Mouse (Mus musculus) forebrain, embryonic 10.5 days (tissue): ENCODE data around the gene Ddah2. TPM values are rescaled to one million over a fixed set of nuclear protein-coding genes. Genes with fewer than 3 reads are reported as not detected.

Experiments
- DNase-seq: peaks from one replicate; pipeline ENCODE4 v3.0.0-alpha.2; 2017; ENCODE audit warnings: low spot score; ENCODE audit errors: extremely low spot score
- H3K27ac ChIP-seq: fragments of 300-500 bp; sonication (generic); 2 replicates; pipeline ENCODE4 v1.5.1; 2016; ENCODE audit warnings: mild to moderate bottlenecking
- H3K27me3 ChIP-seq: fragments of 300-500 bp; sonication (generic); 2 replicates; pipeline ENCODE4 v1.6.1; 2016; ENCODE audit warnings: mild to moderate bottlenecking; ENCODE audit not compliant: poor library complexity, severe bottlenecking
- H3K36me3 ChIP-seq: fragments of 300-500 bp; sonication (generic); replicated peaks from 2 replicates; pipeline ENCODE4 v1.6.1; 2016; ENCODE audit warnings: mild to moderate bottlenecking, moderate library complexity
- H3K4me1 ChIP-seq: fragments of 300-500 bp; sonication (generic); 2 replicates; pipeline ENCODE4 v1.6.1; 2016
- H3K4me3 ChIP-seq: fragments of 300-500 bp; sonication (generic); 2 replicates; pipeline ENCODE4 v1.5.1; 2016; ENCODE audit warnings: mild to moderate bottlenecking, moderate library complexity
- H3K9me3 ChIP-seq: fragments of 300-500 bp; sonication (generic); 2 replicates; pipeline ENCODE4 v1.6.1; 2016; ENCODE audit warnings: mild to moderate bottlenecking, moderate library complexity
- WGBS: fragments of 180-500 bp; shearing (Covaris S2); methylation state at CpG from one replicate; pipeline ENCODE4 v1.1.7; 2016; 5-methylcytosine and 5-hydroxymethylcytosine counted together
- polyA plus RNA-seq: library from polyadenylated mRNA; unstranded; fragments of >200 nt; fragmentation: Nextera tagmentation; extraction: Ambion mirVana; gene quantifications from 2 replicates; pipeline ENCODE4 v1.2.1, GENCODE M21; 2016

Ddah2 gene
- polyA plus RNA-seq, 1 experiment from 2014 or later, result 441 TPM

DNA sequence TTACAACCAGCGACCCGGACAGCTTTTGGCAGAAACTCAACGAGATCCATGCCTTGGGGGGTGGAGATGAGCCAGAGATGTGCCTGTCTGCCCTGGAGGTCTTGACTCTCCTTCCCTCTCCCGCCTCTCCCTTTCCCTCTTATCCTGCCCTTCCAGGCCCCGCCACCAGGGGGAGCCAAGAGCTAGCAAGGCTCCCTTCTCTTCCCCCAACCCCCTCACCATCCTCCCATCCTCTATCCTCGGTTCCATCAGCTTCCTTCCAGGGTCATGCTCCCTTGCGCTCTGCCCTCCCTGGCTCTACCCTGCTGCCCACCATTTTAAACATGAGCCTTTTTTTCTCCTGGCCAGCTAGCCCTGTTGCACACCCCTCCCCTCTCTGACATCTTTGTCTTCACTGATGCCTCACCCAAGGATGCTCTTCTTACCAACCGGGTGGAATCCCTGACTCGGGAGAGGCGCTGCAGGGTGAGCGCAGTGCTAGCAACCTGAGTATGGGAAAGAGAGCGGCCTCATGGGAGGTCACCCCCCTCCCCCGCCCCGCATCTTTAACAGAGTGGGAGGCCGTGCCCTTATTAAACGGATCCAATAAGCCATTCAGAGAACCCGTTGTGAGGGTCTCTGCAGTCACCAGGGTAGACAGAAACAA, 37.5 kb upstream of the Ddah2 start:
- Histone ChIP-seq H3K27me3 (no peaks in the 10 kb centered on the region), H3K4me3 (peak overlapping the region; percentile 32), H3K9me3 (no peaks in the 10 kb centered on the region), H3K27ac (peak overlapping the region; percentile 81), H3K4me1 (peaks cover 42% of the 10 kb centered on the region), H3K36me3 (peaks cover 23% of the 10 kb centered on the region)
- WGBS, result 6% methylated on average over 17 of the region's 17 CpGs
- DNase-seq, result peak; percentile 91

GRCm38 (mm10) chr17:35021842-35022477, 36.9 kb upstream of the Ddah2 start:
- peak overlapping the region; percentile 81 for H3K27ac ChIP-seq
- H3K4me1 ChIP-seq, result peaks cover 48% of the 10 kb centered on the region
- 71% methylated on average over 6 of the region's 6 CpGs for WGBS
- DNase-seq, result no peak
- H3K4me3 ChIP-seq, result peak overlapping the region; percentile 32; the same call in 1 of the 2 replicates
- no peaks in the 10 kb centered on the region for H3K9me3 ChIP-seq
- H3K27me3 ChIP-seq, result no peaks in the 10 kb centered on the region
- H3K36me3 ChIP-seq, result peaks cover 16% of the 10 kb centered on the region

GRCm38 (mm10) chr17:35022541-35023060, 36.2 kb upstream of the Ddah2 start:
- Histone ChIP-seq H3K4me1 (peaks cover 55% of the 10 kb centered on the region), H3K4me3 (no peak overlapping the region), H3K27ac (no peak overlapping the region), H3K27me3 (no peaks in the 10 kb centered on the region), H3K9me3 (no peaks in the 10 kb centered on the region), H3K36me3 (peaks cover 10% of the 10 kb centered on the region)
- no peak for DNase-seq
- 95% methylated on average over 8 of the region's 8 CpGs for WGBS

DNA sequence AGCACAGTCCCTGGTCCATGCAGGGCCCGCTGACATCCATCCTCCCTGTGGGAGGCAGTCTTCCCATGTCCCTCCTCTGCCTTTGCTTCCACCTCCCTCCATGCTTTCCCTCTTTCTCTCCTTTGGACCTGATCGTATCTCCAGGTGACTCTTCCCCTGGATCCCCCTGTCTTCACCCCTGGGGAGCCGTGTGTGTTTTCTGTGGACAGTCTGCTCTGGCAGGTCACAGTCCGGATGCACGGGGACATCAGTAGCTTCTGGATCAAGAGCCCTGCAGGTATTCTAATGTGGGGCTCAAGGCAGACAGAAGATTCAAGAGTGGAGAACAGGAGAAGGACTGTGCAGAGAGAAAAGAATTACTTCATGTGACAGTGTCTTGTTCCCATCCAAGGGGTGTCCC, 35.6 kb upstream of the Ddah2 start:
- Histone ChIP-seq H3K27ac (peak overlapping the region; percentile 41; the same call in 1 of the 2 replicates), H3K36me3 (peaks cover 4% of the 10 kb centered on the region), H3K27me3 (no peaks in the 10 kb centered on the region), H3K4me1 (peaks cover 60% of the 10 kb centered on the region), H3K4me3 (no peak overlapping the region), H3K9me3 (no peaks in the 10 kb centered on the region)
- no peak for DNase-seq
- WGBS, result 88% methylated on average over 5 of the region's 5 CpGs

DNA sequence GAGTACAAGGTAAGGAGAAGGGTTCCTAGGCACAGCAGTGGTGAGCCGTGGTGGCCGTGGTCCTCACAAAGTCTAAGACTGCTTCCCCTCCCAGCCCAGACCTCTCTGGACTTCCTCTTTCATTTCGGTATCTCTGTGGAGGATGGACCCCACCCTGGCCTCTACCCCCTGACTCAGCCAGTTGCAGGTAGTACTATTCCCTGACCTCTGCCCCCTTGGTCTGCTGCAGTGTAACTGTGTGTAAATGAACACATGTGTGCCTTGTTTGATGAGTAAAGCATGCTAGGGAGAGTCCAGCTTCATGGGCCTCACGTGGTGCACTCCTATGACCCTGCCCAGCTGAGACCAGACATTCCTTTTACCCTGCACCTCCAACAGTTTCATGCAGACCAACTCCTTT, 35.1 kb upstream of the Ddah2 start:
- peak; percentile 14 for DNase-seq
- Histone ChIP-seq H3K9me3 (no peaks in the 10 kb centered on the region), H3K36me3 (no peaks in the 10 kb centered on the region), H3K4me3 (0 out of 2 replicates have a peak overlapping the region, but pooled peaks have one; percentile 10), H3K4me1 (peaks cover 60% of the 10 kb centered on the region), H3K27me3 (no peaks in the 10 kb centered on the region), H3K27ac (peak overlapping the region; percentile 66)
- 84% methylated on average over 4 of the region's 4 CpGs for WGBS

- Histone ChIP-seq H3K27ac (peak overlapping the region; percentile 66), H3K27me3 (no peaks in the 10 kb centered on the region), H3K4me1 (peaks cover 63% of the 10 kb centered on the region), H3K9me3 (no peaks in the 10 kb centered on the region), H3K36me3 (no peaks in the 10 kb centered on the region), H3K4me3 (peak overlapping the region; percentile 10; the same call in 1 of the 2 replicates)
- 82% methylated on average over 13 of the region's 13 CpGs for WGBS
- DNase-seq, result peak; percentile 14
Observed at GRCm38 (mm10) chr17:35024261-35024660, 34.6 kb upstream of the Ddah2 start.

DNA sequence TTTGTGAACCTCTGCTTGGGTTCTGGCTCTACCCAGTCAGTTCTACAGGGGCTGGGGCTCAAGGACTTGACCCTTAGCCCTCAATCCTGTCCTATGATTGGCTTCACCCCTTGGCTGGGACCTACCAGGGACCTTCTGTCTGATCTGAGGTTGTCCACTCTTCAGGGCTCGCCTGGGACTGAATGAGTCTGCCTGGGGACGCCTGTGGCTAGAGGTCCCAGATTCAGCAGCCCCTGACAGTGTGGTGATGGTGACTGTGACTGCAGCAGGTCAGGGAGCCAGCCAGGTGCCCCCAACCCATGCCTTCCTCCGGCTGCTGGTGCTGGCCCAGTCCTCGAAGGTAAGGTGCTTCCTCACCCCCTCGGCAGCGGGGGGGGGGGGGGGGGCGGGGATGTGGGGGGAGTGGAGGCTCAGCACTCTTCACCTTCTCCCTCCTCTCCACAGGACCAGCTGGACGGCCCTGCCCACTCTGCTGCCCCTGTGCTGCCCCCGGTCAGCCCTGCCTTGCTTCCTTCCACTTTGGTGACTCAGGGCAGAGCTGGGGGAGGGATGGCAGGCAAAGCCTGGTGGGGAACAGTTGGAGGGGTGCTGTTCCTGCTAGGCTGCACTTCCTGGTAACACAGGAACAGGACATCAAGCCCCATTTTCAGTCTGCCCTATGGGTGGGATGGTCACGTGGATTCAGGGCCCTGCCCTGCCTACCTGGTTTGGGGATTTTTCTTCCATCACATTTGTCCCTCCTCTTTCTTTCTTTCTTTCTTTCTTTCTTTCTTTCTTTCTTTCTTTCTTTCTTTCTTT, 33.9 kb upstream of the Ddah2 start:
- H3K27me3 ChIP-seq, result no peaks in the 10 kb centered on the region
- peak overlapping the region; percentile 66; the same call in 1 of the 2 replicates for H3K27ac ChIP-seq
- H3K36me3 ChIP-seq, result no peaks in the 10 kb centered on the region
- no peak for DNase-seq
- H3K4me1 ChIP-seq, result peaks cover 68% of the 10 kb centered on the region
- H3K9me3 ChIP-seq, result no peaks in the 10 kb centered on the region
- 61% methylated on average over 10 of the region's 10 CpGs for WGBS
- no peak overlapping the region; the same call in 1 of the 2 replicates for H3K4me3 ChIP-seq

- Histone ChIP-seq H3K4me1 (peaks cover 69% of the 10 kb centered on the region), H3K36me3 (no peaks in the 10 kb centered on the region), H3K9me3 (no peaks in the 10 kb centered on the region), H3K27ac (peak overlapping the region; percentile 58), H3K27me3 (no peaks in the 10 kb centered on the region), H3K4me3 (no peak overlapping the region)
- no peak for DNase-seq
- 84% methylated on average over 5 of the region's 5 CpGs for WGBS
Observed at GRCm38 (mm10) chr17:35026206-35026605, 32.6 kb upstream of the Ddah2 start.

DNA sequence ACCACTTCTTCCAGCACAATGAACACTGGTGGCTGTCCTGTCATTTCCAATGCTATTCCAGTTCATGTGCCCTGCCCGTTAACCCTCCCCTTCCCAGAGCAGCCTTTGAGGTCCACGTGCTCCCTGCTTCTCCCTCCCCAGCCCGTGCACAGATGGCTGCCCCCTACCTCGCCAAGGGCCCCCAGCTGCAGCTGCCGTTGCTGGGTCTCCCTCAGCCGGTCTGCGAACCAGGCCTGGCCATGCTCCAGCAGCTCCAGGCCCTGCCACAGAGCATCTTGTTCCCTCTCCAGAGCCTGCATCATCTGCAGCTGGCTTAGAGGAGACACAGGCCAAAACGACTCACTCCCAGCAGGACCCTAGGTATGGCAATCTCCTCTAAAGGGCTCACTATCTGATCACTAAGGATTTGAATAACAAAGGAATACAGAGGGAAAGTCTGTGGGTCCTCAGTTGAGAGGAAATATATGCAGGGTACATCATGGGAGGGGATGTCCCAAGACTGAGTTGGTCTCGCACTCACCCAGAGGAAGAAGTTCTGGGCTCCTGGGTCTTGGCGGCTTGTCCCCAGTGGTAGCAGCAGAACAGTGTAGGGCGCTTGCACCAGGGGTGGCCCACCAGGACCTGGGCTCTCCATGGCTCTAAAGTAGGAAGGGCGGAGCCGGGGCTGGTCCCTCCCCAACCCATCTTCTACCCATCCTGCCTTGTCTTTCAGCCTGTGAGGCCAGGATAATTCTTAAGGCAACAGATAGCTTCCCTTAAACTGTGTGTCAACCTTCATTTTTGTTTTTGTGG, 31.4 kb upstream of the Ddah2 start, which contains the start of gene Sapcd1:
Gene Sapcd1, minus strand, starts transcription at position 740 of the 792 bp plus-strand sequence.
- Histone ChIP-seq H3K4me3 (peak within 1 kb of the TSS; percentile 28), H3K27me3 (0 out of 2 replicates have a peak, but pooled peaks cover 3% of the 10 kb centered on the region), H3K4me1 (peaks cover 60% of the 10 kb centered on the region), H3K36me3 (no peaks in the 10 kb centered on the region), H3K27ac (peak within 1 kb of the TSS; percentile 80), H3K9me3 (no peaks in the 10 kb centered on the region)
- WGBS, result 38% methylated on average over 13 of the region's 13 CpGs
- DNase-seq, result peak; percentile 19

DNA sequence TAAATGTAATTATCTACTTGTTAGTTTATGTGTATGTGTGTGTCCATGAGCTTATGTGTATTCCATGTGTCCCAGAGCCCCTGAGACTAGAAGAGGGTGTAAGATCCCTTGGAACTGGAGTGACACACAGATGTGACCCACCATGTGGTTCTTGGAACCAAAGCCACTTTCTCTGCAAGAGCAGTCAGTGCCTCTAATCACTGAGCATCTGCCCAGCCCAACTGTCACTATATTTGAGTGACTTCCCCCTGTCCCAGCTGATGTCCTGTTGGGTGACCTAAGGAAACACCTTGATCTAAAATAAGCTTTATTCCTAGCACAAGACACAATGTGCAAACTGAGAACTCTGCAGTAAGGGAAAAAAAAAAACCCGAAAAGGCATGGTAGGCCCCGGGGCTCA, 30.5 kb upstream of the Ddah2 start:
- Histone ChIP-seq H3K4me3 (no peak overlapping the region), H3K9me3 (no peaks in the 10 kb centered on the region), H3K27me3 (0 out of 2 replicates have a peak, but pooled peaks cover 3% of the 10 kb centered on the region), H3K4me1 (peaks cover 59% of the 10 kb centered on the region), H3K27ac (no peak overlapping the region), H3K36me3 (no peaks in the 10 kb centered on the region)
- 89% methylated on average over 2 of the region's 2 CpGs for WGBS
- no peak for DNase-seq

GRCm38 (mm10) chr17:35029691-35030532, 28.9 kb upstream of the Ddah2 start:
- peaks cover 43% of the 10 kb centered on the region for H3K4me1 ChIP-seq
- no peaks in the 10 kb centered on the region for H3K36me3 ChIP-seq
- WGBS, result 32% methylated on average over 19 of the region's 19 CpGs
- H3K9me3 ChIP-seq, result no peaks in the 10 kb centered on the region
- H3K4me3 ChIP-seq, result peak overlapping the region; percentile 3; the same call in 1 of the 2 replicates
- peak overlapping the region; percentile 48 for H3K27ac ChIP-seq
- 0 out of 2 replicates have a peak, but pooled peaks cover 3% of the 10 kb centered on the region for H3K27me3 ChIP-seq
- DNase-seq, result no peak
